Mouse (Mus musculus): ENCODE results near the gene Cygb.
"Not testable (repeated sequence)": the region's sequence is repeated elsewhere in the genome, so short reads cannot be mapped to it uniquely, and the experiment has no call there.

Gene Cygb

GRCm38 (mm10) chr11:116641731-116642130, 12.4 kb downstream of the Cygb start:
- no peak for DNase-seq (ENCODE audit: low read depth, low spot score)

- DNase-seq (ENCODE audit: low read depth, low spot score): no peak
Measured at GRCm38 (mm10) chr11:116641168-116641567, 12.9 kb downstream of the Cygb start.

- DNase-seq (ENCODE audit: low read depth, low spot score): not testable (repeated sequence)
Measured at GRCm38 (mm10) chr11:116636607-116637006, 17.5 kb downstream of the Cygb start.

GRCm38 (mm10) chr11:116632962-116633361, 21.2 kb downstream of the Cygb start:
- DNase-seq (ENCODE audit: low read depth, low spot score): no peak

- no peak for DNase-seq (ENCODE audit: low read depth, low spot score)
Measured at GRCm38 (mm10) chr11:116630171-116630965, 23.7 kb downstream of the Cygb start.

GRCm38 (mm10) chr11:116629472-116629871, 24.6 kb downstream of the Cygb start:
- no peak for DNase-seq (ENCODE audit: low read depth, low spot score)

- peak; percentile 90 for DNase-seq (ENCODE audit: low read depth, low spot score)
Measured at GRCm38 (mm10) chr11:116628712-116629111, 25.4 kb downstream of the Cygb start.

GRCm38 (mm10) chr11:116627072-116628020, 26.8 kb downstream of the Cygb start:
- DNase-seq (ENCODE audit: low read depth, low spot score): no peak

GRCm38 (mm10) chr11:116626299-116627071, 27.6 kb downstream of the Cygb start, which contains the start of gene Rhbdf2:
TSS of gene Rhbdf2 (minus strand) at chr11:116627019.
- no peak for DNase-seq (ENCODE audit: low read depth, low spot score)

GRCm38 (mm10) chr11:116625081-116626000, 28.8 kb downstream of the Cygb start:
- peak; percentile 91 for DNase-seq (ENCODE audit: low read depth, low spot score)

GRCm38 (mm10) chr11:116624131-116624832, 29.8 kb downstream of the Cygb start:
- peak; percentile 87 for DNase-seq (ENCODE audit: low read depth, low spot score)

- DNase-seq (ENCODE audit: low read depth, low spot score): no peak
Measured at GRCm38 (mm10) chr11:116623281-116624124, 30.6 kb downstream of the Cygb start.

GRCm38 (mm10) chr11:116621258-116621704, 32.8 kb downstream of the Cygb start:
- DNase-seq (ENCODE audit: low read depth, low spot score): no peak

GRCm38 (mm10) chr11:116620559-116621253, 33.4 kb downstream of the Cygb start:
- DNase-seq (ENCODE audit: low read depth, low spot score): no peak

GRCm38 (mm10) chr11:116620073-116620472, 34.0 kb downstream of the Cygb start:
- DNase-seq (ENCODE audit: low read depth, low spot score): no peak

- DNase-seq (ENCODE audit: low read depth, low spot score): no peak
Measured at GRCm38 (mm10) chr11:116619561-116619960, 34.6 kb downstream of the Cygb start.

- no peak for DNase-seq (ENCODE audit: low read depth, low spot score)
Measured at GRCm38 (mm10) chr11:116619156-116619555, 35.0 kb downstream of the Cygb start.

GRCm38 (mm10) chr11:116618666-116619065, 35.4 kb downstream of the Cygb start:
- no peak for DNase-seq (ENCODE audit: low read depth, low spot score)
